In the genomic region with DNA sequence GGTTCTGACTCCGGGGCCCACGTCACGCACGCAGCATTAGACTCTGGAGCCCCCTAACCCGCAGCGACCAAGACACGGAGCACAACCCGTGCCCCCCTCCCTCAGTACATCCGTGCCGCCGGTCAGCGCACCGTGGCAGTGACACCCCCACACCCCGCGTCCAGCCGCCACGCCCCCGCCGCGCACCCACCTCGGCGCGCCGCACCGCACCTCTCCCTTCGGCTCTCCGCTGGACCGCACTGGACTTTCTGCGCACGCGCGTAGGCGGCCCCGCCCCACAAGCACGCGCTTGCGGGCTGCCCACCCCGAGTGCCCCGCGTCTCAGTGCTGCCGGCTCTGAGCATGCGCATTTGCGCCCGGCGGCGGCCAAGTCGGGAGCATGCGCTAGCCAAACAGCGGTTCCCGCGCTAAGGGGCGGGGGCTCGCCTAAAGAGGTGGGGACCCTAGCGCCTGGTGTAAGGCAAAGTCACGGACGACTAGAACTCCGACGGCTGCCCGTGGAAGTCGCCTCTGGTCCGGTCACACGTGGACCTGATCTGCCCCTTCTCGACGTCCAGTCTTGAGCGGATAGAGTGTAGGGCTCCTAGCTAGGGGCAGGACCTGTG, we compare ENCODE assay signal across 8 mouse cellular contexts. TPM values are rescaled to one million over a fixed set of nuclear protein-coding genes. Genes with fewer than 3 reads are reported as not detected.
DNase-seq lines count a peak whose midpoint lies in the region; ATAC-seq lines count a peak whose summit lies in the region.

A gene (minus strand): TSS at position 279 of the 605 bp plus-strand sequence.

- H3K36me3 ChIP-seq in hindbrain, embryonic 15.5 days: no peaks in the 10 kb centered on the region

- H3K4me3 ChIP-seq in hindbrain, embryonic 15.5 days: peak within 1 kb of the TSS; percentile 81

- peak; percentile 97 for DNase-seq in ZHBTc4 (ENCODE audit: low read depth, low spot score)
- DNase-seq in cerebellum, postnatal 4 days (ENCODE audit: low spot score in 2 of 2): peak; percentile 87 to 95
- peak; percentile 90 for DNase-seq in gastrocnemius, adult 18-20 months (ENCODE audit: low spot score)
- DNase-seq in left cerebral cortex, adult 11 months (ENCODE audit: low spot score): peak; percentile 88
- peak; percentile 92 for DNase-seq in lung, postnatal 36 days
- peak; percentile 96 for DNase-seq in retina, postnatal 1 day
- peak; percentile 90 for DNase-seq in thymus, postnatal 4 days

- H3K27me3 ChIP-seq in hindbrain, embryonic 15.5 days: no peaks in the 10 kb centered on the region

- peak within 1 kb of the TSS; percentile 93 for H3K4me2 ChIP-seq in hindbrain, embryonic 15.5 days

- H3K9me3 ChIP-seq in hindbrain, embryonic 15.5 days: no peaks in the 10 kb centered on the region

- peaks cover 86% of the 10 kb centered on the region for H3K4me1 ChIP-seq in hindbrain, embryonic 15.5 days (replicated peaks)

- peak within 1 kb of the TSS; percentile 81 for H3K9ac ChIP-seq in hindbrain, embryonic 15.5 days

- peak; percentile 74 for ATAC-seq in hindbrain, embryonic 15.5 days (ENCODE audit: low FRiP score, low read depth)

- WGBS in hindbrain, embryonic 15.5 days: under 1% methylated on average over 63 of the region's 65 CpGs

- peak within 1 kb of the TSS; percentile 80 for H3K27ac ChIP-seq in hindbrain, embryonic 15.5 days (replicated peaks)

RNA-seq across cellular contexts. Expression of the gene that starts here (rescaled TPM):
- 1 to 10 TPM; 4.2 to 5.5 TPM for total RNA-seq in gastrocnemius, adult 18-20 months (2021)
- polyA plus RNA-seq in hindbrain, embryonic 15.5 days (2015; fragmentation: Nextera tagmentation; extraction: Ambion mirVana): 26.9 TPM in 2 replicates

Comparison
In these comparisons a context has a peak if more than half of its experiments do, and no peak if none do; other contexts are left out.
1. Peak in every context shown above with its lines: DNase-seq, ATAC-seq, H3K4me3 ChIP-seq and H3K27ac ChIP-seq.